Mouse (Mus musculus) WW6 (cell line): ENCODE measurements at regions not wholly inside any gene's neighbourhood (a gene's known extent, or its start where the extent isn't known, plus 50 kb on each side); places are given as distances from the start of the nearest gene placed in this dataset.
A peak's percentile ranks its signal among the peaks of the same experiment; 100 is the strongest.

Experiments used
- DNase-seq: peaks from one replicate; pipeline ENCODE4 v3.0.0-alpha.2; 2013; ENCODE audit warnings: low read depth, low spot score

DNA sequence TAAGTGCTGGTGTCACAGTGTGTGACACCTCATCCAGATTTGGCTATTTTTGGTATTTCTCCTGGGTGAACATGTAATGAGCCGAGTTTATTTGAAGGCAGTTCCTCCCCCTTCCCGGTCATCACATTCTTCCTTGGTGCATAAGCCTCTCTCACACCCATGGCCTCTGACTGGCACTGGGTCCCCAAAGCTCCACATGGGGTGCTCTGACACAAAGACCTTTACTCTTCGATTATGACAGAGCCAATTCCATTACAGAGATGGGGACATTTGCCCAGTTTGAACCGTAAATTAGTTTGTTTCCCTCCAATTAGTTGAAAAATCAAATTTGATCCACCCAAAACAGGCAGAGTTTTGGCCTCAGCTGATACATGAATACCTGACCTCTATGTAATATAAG, 171.2 kb upstream of the Camk1g start:
- DNase-seq, result no peak

DNA sequence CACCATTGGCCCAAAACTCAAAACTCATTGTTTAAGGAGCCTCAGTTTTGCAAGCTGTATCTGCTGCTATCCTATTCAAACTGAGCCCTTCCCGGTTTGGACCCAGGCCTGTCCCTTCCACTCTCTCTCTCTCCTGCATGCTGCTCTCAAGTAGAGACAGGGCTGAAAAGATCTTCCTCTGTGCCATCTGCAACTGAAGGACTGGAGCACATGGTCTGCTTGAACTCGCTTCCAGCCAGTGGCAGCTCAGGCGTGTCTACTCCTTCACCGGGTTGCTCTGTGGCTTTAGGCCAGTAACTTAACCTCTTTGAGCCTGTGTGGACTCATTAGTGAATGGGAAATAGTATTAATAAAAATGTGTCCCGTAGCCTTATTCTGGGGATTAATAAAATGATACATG, 170.4 kb upstream of the Camk1g start:
- DNase-seq, result no peak

DNA sequence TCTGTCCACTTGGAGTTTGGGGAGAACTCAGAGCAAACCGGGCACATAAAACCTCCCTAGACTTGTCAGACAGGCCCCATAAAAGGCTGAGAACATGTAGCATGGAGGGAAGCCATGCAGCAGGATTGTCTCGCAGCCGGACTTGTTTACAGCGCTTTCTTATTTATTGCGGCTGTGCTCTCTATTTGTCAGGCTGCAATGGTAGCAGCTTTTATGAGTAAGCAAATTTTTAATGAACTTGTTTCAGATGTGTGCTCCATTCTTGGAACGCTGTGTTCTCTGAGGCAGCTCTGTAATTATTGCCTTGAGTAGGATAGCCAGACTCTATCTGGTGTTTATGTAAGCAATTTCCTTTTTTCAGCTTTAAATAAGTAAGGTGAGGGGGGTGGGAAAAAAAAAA, 169.2 kb upstream of the Camk1g start:
- no peak for DNase-seq

DNA sequence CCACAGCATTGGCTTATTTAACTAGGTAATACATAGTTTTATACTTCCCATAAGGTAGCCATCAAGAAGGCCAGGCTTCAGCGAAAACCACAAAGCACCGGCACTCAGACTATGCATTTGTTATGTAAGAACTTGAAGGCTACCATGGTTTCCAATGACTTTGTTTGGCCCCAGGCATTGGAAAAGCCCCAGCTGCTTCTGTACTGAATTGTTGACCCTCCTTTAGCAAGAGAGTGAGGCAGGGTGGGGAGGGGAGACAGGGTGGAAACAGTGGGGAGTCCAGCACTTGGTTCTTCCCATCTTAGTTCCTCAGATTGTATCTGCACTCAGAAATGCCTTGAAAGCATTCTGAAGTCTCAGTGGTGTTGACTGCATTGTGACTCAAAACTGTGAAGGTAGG, 168.3 kb upstream of the Camk1g start:
- DNase-seq, result peak; percentile 48

DNA sequence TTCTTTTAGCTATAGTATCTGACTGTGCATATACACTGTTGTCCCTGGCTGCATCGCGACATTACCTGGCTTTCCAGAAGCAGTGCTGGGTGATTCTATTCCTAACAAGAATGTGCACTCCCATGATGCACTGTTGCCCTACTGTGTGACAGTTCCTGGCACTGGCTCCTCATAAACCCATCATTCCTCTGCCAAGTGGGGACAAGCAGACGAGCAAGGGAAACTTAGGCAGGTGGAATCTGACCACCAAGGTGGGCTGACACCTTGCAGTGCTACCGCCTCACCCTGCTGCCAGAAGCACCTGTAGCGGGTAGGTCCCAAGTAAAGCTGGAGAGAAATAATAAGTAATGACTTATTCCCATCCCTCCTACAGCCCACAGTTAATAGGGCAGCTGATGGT, 167.5 kb upstream of the Camk1g start:
- DNase-seq, result no peak

DNA sequence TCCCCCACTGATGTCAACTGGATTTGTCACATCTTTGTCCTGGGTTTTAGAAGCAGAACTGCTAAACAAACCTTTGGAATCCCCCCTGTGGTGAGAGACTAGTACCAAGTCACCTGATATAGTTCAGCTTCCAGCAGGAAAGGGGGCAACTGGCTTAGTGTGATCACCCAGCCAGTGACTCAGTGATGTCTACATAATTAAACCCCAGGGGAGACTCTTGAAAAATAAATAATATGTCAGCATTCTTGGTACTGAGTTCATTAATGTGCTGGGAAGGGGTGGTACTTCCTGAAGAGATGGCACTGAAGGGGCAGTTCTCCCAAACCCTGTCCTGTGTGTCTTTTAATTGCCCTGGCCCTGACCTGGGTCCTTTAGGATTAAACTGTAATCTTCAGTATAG, 166.5 kb upstream of the Camk1g start:
- DNase-seq, result no peak

DNA sequence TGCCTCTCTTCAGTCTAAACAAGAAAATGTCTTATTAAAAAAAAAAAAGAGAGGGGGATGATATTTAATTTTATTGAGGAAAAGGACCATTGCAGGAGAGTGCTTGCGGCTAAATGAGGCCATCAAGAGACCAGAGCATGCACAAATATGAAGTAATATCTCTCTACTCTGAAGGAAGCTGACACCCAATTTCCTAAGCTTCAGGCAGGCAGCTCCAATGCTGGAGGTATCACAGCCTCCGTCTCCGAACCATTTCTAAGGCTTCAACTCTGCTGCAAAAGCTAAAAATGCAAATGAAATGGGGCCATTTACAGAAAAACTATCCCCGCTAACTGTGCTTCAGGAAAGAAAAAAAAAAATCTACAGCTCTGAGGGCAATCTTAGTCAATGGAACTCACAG, 164.4 kb upstream of the Camk1g start:
- no peak for DNase-seq

DNA sequence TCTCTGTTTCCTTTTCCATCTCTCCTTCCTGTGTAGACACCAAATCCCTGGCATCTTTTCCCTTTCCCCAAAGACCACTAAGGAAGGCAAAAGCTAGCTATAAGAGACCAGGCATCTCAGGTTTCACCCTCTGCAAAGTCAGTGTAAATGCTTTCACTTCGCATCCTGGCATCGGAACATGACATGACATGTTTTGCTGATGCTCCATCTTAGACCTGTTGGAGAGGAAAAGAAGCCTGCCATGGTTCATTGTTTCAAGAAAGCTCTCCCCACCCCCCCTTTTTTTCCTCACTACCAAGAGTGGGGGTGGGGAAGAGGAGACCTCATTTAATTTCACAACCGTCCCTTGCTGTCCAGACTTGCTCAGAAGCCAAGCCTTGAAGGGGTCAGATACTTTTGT, 156.4 kb upstream of the Camk1g start:
- DNase-seq, result no peak

DNA sequence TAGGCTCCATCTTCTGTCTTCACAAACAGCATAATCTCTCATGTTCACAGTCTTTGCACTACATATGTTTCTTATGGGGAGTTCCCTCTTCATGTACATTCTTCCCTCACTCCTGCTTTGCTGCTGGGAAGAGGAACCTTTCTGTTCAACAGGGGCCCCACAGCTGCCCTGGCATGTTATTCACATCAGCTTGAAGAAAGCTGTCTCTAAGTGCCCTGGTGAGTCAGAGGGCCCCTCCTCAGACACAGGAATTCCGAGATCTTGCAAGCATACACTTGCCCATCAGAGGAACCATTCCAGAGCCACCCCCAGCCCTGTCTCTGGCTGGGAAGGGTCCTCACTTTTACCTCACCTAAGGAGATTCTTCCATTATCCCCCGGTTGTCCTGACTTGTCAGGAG, 151.9 kb upstream of the Camk1g start:
- DNase-seq, result no peak

DNA sequence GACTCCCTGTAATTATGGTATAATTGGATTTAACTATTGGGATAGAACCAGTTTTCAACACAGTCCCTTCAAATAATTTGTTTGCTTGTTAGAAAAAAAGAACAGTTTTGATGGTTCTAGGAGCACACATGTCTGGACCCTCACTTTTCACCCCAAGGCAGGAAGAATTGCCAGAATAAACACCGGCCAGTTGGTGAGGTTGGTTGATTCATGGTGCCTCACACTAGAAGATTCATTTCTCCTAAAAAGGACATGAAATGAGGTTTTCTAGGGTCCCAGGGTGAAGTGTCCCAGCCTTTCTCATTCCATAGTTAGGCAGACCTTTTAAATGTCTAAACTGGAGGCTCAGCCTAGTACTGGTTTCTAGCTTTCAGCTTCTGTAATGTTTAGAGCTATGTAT, 148.7 kb upstream of the Camk1g start:
- no peak for DNase-seq

DNA sequence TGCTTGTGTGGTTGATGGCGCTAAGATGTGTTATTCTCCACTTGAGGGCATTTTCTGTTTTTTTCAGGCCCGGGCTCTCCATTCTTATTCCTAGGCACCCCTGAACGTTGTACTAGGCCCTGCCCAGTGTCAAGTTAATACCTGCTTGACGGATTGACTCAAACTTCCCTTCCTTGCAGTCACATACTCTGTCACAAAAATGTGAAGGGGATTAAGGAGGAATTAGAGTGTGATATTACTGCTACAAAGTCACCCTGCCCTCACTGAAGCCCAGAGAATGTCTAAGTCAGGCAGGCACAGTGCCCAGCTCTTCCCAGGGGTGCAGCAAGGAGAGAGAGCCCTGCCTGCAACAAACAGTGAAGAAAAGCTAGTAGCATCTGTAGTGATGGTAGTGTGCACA, 147.9 kb upstream of the Camk1g start:
- DNase-seq, result no peak

DNA sequence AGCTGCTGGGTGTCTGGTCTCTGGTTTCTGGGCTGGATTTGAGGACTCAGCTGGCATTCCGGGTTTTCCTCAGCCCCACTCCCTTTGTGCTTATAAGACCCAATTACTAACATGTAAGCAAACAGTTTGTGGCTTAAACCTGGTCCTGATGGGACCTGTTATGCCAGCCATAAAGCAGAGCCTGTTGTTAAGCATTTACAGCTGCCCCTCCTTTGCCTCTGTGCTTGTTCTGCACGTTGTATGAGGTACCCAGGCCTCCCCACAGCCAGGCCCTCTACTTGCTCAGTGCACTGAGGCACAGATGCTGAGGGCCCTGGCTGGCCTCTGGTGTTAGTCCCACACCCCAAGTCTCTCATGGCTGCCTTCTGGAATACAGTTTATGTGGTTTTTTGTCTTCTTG, 147.2 kb upstream of the Camk1g start:
- no peak for DNase-seq

DNA sequence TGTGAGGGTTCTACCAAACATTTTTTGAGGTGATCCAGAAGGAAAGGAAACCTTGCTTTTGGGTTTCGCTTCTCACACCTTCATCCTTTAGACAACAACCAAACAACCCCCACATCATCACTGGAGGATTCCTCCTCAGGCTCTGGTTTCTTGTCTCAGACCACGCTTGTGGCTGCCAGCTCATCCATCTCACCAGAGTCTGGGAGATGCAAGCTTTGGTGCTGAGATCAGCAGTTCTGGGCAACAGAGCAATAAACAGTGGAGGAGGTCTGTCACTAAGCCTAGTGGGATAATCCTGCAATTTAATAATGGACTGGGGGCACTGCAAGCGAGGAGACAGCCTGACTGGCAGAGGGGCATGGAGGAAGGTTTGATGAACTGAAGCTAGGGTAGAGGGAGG, 146.3 kb upstream of the Camk1g start:
- DNase-seq, result no peak

DNA sequence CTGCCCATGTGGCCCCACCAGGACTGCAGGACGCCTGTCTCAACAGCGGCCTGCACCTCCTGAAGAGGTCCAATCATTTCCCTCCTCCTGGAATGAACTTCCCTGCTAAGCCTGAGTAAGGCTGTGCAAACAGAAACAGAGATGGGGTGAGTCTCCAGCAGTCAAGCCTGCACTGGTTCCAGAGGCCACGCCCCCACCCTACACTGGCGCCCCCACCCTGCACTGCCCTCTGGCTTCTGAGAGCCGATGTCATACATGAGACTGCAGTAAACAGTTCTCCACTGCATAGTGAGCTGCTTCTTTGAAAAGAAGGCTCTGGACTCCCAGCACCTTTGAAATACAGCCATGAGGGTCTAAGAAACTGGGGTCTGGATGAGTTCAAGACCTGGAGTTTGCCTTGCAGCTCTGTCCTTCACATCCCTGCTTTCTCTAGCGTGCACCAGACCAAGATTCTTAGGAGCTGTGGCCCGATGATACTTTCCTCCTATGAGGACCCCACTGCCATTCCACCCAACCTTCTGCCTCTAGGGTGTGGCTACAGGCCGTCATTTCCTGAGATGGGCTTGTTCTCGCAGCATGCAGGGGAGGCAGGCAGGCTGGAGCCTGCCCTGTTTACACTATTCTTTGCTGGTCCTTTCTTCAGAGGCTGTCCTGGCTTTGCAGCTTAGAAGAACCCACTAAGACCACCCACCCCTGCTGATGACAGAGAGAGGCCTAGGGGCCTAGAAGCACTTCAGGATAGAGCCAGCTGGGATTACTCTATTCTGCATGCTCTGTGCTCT, 144.0 kb upstream of the Camk1g start:
- no peak for DNase-seq

DNA sequence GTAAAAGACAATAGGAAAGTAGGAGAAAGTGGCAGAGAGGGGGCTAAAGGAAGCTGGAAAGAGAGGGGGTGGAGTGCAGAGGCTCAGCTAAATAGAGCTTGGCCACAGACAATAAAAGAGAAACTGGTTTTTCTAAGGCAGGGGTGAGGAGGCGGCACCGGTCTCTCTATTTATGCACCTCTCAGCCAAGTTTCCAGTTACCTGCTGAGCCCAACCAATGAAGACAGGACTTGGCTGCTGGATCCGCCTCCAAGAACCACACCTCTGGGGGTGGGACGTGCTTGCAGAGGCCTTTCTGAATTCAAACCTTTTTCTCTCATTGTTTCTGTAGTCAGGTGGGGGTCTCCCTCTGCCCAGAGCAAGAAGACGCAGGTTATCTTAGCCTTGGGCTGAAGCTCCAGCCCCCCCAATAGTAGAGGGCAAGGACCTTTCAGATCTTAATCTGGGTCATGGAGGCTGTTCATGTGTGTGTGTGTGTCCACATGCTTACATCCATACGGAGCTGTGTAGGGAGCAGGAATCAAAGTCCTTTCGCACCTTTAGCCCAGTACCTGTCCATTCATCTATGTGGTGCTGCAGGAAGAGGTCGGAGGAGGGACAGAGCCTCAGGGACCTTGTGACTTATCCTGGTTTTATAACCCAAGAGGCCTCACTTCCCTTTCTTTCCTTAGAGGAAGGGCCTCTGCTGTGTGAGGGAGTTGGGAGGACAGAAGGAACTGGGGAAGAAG, 140.1 kb upstream of the Camk1g start:
- DNase-seq, result no peak

DNA sequence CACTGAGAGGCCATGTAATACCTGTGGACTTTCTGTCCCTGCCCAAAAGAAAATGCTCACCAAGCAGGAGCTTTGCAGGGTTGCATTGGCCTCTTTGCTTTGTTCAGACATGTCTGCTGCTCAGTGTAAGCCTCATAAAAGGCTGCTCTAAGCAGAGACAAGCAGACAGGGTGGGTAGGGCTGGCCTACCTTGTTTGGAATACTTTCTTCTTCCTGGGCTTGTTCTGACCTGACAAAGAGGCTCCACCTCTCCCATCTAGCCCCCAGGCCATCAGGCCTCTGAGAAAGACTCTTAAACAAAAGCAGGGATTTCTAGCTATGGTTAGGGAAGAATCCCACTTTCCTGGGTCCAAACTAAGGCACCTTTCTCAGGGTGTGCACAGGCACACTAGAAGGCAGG, 138.2 kb upstream of the Camk1g start:
- DNase-seq, result no peak

DNA sequence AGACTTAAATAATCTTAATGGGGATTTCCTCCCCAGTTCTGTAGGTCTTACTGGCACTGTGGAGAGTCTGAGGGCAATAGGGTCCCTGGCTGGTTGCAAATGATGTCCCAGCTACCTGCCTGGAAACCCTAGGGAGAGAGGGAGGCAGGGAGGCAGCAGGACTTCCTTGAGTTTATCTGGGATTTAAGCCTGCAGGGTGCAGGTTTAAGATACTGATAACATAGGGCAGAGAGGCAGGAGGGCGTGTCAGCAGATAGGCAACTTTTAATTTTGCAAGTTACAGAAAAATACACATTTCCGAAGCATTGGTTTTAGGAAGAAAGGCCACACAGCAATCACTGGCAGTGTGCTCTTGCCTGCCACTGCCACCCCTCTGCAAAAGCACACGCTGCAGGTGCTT, 136.9 kb upstream of the Camk1g start:
- DNase-seq, result no peak

DNA sequence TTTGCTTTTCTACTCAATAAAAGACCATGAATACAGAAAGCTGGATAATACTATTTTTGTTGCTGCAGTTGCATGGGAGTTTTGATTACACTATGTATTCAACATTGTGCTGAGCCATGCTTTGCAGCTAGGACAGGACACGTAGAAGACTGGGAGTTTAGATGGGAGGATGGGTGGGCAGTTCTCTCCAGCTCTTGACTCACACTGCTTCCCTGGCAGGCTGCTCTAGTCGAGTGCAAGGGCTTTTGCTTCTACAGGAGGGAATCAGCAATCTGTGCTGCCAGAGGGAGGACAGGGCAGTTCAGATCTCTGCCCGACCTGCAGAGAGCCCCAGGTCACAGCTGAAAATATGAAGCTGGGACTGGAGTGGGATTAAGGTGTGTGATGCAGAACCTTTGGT, 135.3 kb upstream of the Camk1g start:
- DNase-seq, result no peak

DNA sequence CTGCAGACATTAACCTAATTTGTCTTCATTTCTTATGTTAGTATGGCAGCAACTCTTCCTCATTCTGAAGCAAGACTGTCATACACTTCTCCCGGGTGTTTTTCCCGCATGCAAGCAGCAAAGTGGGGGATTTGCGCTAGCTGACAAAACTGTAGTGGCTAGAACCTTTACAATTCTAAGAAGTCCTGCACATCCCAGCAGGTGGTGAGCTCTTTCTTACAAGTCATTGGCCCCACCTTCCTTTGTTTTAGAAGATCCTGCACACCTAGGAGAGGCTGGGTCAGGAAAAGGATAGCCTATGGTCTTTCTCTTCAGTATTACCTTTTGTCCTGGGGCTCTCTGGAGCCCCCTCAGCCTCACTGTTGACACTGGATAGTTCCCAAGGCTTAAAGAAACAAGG, 134.5 kb upstream of the Camk1g start:
- no peak for DNase-seq

DNA sequence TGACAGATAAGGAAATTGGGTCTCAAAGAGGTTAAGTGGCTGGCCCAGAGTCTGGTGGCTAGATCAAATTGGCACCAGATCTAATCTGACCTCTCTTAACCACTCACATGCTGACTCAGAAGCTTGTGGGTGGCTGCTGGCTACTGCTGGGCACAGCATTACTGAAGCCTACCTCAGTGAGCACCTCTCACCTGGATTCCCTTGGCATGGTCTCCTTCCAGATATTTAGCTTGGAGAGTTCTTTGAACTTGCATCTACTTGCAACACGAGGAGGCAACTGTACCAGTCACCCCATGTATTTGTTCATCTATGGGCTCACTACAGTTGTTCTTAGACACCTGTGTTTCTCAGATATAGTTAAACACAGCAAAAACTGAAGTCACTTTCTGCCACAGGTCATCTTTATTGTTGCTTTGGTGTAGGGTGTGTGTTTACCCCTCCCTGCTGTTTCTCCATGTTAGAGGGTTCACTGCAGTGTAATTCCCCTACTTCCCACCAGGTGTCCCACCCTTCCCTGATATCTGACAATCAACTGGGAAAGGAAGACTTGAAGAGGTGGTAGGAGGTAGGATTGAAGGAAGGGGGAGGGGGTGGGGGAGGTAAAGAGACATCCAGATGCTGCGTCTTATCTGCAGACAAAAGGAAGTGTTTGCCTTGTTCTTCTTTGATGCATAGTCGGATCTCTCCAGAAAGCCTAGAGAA, 133.7 kb upstream of the Camk1g start:
- peak; percentile 58 for DNase-seq

DNA sequence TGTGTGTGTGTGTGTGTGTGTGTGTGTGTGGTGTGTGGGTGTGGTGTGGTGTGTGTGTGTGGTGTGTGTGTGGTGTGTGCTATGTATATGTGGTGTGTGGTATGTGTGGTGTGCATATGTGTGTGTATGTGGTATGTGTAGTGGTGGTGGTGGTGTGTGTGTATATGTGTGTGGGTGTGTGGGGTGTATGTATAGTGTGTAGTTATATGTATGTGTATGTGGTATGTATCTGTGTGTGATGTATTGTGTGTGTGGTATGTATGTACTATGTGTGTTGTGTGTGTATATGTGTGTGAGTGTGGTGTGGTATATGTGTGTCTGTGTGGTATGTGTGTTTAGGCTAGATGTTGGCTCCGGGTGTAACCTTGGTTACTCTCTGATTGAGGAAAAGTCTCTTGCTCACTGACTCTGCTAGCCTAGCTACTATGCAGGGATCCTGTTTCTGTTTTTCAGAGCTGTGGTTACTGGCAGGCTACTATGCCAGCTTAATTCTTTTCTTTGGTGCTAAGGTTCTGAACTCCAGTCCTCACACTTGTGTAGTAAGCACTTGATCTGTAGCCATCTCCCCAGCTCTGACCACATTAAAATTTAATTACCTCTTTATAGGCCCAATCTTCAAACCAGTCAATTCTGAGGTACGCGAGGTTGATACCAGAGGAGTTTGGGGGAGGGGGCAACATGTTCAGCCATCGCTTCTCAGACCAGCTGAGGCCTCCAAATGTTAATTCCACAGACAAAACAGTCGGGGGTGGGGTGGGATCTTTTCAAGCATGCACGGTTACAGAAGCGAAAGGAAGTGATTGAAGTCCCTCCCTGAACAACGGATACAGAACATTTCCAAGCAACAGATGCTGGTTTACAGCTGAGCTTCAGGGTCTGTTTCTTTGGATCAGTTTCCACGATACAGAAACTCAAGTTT, 126.4 kb upstream of the Camk1g start:
- no peak for DNase-seq

DNA sequence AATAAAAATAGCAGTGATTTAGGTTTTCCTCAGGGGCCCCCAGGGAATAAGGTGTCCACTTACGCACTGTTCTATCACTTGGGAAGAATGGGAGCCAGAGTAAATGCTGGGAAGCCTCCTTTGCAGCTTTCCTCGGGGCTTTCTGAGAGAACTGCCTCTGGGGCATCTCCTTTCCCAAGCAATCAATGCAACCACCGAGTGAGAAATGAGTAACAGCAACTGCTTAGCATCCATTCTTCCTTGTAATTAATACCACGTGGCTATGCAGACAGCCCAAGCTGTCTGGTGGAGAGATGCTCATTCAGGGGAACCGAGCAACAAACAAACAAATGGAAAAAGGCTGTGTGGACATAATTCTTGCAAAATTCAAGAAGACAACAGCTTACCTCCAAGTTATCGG, 117.9 kb upstream of the Camk1g start:
- DNase-seq, result no peak
